Mouse (Mus musculus): ENCODE measurements at regions not wholly inside any gene's neighbourhood (a gene's known extent, or its start where the extent isn't known, plus 50 kb on each side); places are given as distances from the start of the nearest gene placed in this dataset.

DNA sequence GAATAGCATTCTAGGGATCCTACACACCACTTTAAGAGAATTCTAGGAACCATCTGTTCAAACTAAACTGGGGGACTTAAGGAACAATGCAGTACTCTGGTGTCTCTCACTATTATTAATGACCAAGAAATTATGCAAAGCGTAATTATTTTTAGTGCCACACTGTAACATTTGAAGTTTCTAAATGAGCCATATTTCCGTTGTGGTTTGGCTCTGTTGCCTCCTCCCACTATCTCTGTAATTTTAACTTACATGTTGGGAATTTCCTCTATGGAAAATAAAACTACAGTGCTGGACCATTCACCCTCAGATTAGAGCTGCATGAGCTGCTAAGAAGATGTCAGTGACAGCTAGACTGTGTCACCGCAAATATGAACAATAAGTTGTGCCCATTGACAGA lies 72.0 kb upstream of the Klf6 start:
- no peak overlapping the region for H3K27ac ChIP-seq
- no peak for TF ChIP-seq CTCF (conservative IDR thresholded peaks at IDR 0.05)
- no peak for DNase-seq (ENCODE audit: low spot score in 2 of 2)
- no peak overlapping the region for H3K4me3 ChIP-seq

DNA sequence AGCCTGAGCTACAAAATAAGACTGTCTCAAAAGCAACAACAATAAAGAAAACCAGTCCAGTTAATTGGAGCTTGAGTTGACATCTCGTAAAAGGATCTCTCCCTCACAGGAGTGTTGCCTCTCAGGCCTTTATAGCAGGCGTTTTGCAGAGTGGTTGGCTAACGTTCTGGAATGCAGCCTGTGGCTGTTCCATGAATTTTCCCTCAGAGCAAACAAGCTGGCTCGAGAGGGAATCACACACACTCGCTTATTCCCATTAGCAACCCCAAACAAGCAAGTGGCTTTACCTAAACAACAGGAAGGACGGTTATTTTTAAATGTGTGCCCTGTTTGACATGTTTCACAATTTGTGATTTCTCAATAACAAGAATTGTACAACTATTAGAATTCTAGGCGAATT lies 59.2 kb upstream of the Klf6 start:
- no peak overlapping the region for H3K4me3 ChIP-seq
- DNase-seq (ENCODE audit: low spot score in 2 of 2): no peak
- no peak for TF ChIP-seq CTCF (conservative IDR thresholded peaks at IDR 0.05)
- no peak overlapping the region for H3K27ac ChIP-seq

DNA sequence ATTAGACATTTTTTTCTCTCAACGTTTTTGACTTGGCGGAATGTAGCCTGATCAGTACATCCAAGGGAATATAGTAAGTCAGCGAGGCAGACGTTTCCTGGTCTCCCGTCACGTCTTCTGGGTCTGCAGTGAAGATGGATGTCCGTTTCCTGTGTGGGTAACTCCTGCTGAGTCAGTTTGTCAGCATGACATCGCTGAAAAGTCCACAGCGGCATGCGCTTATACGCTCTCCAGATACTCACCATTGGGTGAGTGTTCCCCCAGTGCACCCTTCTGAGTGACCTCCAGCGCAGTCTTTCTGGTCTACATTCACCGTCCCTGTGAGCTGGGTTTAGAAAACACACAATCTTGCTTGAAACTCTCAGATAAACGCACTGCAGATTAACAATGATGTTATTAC lies 58.5 kb upstream of the Klf6 start:
- Histone ChIP-seq H3K4me3 (no peak overlapping the region), H3K27ac (no peak overlapping the region)
- DNase-seq (ENCODE audit: low spot score in 2 of 2): no peak
- no peak for TF ChIP-seq CTCF (conservative IDR thresholded peaks at IDR 0.05)

DNA sequence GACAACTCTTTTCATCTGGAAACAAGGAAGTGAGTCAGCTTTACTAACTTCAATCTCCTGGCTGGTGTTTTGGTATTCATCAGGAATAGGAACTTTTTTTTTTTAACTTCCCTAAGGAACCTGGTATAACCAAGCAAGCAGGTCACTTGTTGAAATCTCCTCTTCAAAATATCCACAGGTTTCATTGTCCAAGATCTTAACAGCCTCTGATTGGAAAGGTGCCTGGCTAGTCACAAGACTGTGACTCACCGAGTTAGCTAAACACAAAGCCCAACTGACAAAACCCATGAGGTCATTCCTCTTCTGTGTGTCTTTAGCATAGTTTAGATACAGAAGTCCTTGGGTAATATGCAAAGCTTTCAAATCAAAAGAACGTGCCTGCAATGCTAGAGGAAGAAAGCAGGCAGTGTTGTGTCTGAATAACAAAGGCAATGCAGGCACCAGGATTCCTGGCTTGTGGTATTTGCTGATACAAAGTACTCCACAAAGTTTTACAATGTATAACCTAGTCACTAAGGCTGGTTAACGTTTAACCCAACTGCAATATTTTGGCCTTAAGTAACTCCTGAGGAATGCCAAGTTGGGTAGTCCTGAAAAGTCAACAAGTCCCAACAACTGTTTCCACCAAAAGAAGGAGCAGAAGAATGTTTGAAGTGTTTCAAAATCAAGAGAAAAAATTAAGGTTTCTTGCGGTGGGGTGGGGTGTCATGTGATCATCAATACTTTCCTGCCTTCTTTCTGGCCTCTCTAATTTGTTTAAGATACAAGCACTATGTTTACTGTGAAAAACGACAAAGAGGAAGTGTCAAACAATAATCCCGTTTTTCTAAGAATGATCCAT lies 57.5 kb upstream of the Klf6 start:
- no peak for DNase-seq (ENCODE audit: low spot score in 2 of 2)
- Histone ChIP-seq H3K27ac (peak overlapping the region; percentile 12; the same call in 1 of the 2 replicates), H3K4me3 (no peak overlapping the region)
- TF ChIP-seq CTCF (conservative IDR thresholded peaks at IDR 0.05): no peak

DNA sequence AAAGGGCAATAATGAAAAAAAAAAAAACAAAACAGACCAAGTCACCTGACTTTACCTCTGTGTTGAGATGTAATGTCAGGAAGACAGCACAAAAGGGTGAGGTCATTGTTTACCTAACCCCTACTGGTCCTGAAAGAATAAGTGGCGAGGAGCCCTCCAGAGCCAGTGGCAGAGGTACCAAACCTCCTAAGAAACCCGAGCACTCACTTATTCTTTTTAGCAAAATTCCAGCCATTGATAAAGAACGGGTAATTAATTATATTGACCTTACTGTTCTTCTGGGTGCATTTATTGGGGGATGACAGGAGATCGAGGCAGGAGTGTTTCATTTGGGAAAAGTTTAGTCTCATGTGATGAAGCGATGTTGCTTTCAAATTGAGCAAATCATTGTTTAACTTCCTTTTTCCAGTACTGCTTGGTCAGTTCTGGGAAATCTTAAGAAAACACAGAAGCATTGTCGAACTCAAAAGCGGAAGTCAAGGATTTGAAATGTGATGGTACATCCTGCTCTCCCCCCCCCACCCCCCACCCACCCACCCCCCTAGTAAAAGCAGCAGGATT lies 56.8 kb upstream of the Klf6 start:
- H3K27ac ChIP-seq: peak overlapping the region; percentile 33; the same call in 1 of the 2 replicates
- DNase-seq (ENCODE audit: low spot score in 2 of 2): no peak
- no peak for TF ChIP-seq CTCF (conservative IDR thresholded peaks at IDR 0.05)
- H3K4me3 ChIP-seq: no peak overlapping the region

DNA sequence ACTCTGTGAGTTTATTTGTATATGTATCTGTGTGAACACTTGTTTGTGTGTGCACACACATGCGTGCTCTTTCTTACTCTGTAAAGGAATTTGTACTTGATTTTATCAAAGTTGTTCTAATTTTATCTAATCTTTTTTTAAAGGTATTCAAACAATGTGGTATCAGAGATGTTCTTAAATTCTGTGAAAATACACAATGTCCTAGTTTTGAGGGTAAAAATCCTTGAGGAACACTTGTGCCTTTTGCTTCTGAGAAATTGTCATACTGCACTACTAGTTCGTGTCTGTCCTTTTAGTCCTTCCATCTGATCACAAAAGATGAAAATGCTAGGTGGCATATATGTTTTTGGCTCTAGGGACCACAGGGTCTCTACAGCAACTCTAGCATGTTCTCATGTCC lies 52.9 kb upstream of the Klf6 start:
- Histone ChIP-seq H3K4me3 (no peak overlapping the region), H3K27ac (no peak overlapping the region)
- DNase-seq (ENCODE audit: low spot score in 2 of 2): no peak
- TF ChIP-seq CTCF (conservative IDR thresholded peaks at IDR 0.05): no peak

Measured in layer of hippocampus, adult 2 months (tissue).